Mouse (Mus musculus) mouse trophoblast stem cell (cell line): Measurements from ENCODE around the gene Crot.

ENCODE experiments used
- in situ Hi-C, 2 experiments: fragments of 300-500 bp; cut with MseI, MboI; formaldehyde crosslinking; loops; 2 replicates in 1 of 2; 3 replicates in 1 of 2; pipeline ENCODE4 v1.15.1; 2025

Crot gene

DNA sequence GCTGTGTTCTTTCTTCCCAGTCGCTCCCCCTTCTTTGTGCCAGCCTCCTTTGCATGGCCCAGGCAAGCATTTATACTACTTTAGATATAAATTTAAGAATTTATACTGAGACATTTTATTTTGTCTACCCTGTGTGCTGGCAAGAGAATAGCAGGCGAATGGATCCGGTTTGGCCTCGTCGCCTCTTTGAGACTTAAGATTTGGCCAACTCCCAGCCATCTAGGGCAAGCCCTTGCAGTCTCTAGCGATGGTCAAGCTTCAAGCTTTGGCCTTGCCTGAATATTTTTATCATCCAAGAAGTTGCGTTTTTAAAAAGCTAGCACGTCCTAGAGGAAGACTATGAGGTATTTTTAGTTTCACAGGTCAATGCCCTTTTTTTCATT is 380 bp upstream of the Crot start:
- in situ Hi-C loops = no loop called here

DNA sequence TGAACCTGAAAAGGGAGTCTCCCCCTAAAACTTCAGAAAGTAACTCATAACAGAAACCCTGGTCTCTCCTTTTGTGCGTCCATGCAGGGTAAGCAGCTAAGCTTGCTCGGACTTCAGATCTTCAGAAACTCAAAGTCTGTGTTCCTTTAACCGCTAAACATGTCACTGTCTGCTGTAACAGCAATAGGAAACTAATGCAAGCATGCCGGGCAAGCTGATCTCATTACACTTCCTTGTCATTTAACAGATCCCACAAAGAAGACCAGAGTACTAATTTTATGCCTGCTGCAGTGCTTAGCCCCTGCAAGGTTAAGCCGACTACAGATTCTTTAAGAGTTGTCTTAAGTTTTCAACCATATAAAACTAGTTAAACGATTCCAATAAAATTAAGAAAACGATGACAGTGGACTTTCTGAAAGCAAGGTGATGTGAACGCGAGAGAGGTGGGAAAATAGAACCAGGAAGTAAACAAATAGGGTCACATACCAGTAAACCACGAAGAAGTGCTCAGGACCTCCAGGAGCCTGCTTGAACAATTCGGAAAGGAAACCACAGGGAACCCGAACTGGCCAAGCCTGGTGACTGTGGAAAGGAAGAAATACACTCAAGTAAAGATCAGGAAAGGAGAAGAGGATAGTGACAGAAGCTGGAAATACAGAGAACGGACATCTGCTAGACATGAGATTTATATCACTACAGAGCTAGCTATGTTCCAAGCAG is 998 bp downstream of the Crot start:
- in situ Hi-C loops = no loop called here

DNA sequence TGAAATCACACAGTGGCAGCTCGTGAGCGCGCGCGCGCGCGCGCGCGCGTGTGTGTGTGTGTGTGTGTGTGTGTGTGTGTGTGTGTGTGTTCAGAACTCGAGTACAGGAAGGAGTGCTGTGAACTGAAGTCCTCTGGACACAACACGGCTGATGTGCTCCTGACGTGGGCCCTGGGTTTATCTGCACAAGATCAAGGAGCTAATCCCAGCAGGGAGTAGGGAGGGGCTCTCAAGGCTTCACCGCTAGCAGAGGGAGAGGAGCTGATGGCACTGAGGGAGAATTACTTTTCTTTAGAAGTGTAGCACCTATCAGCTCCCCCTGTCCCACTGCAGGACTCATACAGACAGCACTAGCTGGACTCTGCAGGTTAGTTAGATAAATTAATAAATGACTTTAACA is 5.5 kb downstream of the Crot start:
- in situ Hi-C loops = no loop called here

DNA sequence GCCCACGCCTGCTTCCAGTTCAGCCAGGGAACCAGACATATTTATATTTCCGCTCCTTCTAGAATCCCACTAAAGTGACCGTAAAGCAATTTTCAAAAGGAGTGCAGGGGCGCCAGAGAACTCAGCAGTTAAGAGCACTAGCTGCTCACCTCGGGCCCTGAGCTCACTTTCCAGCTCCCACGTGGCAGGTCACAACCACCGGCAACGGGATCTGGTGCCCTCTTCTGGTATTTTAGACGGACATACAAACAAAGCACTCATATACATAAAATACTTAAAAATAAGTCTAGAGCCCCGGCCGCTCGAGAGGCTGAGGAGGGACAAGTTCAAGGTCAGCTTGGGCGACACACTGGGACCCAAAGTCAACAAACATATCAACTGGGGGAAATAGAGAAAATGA is 6.6 kb downstream of the Crot start:
- in situ Hi-C loops = no loop called here

DNA sequence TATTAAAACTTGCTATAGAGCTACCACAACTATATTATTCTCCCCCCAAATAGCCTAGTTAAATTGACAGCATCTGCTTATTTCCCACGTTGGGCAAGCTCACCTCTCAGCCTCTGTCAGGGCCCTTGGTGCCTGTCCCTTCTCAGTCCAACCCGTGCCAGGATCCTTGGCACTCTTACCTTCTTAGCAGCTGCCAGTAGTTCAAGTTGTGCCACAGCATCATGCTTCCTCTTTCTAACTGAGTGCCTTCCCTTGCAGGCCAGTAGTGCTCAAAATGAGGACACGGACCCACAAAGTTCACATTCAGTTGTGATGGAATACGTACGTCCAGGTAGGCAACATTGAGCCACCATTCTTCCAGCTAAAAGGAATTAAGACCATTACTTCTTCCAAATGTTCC is 9.2 kb downstream of the Crot start:
- in situ Hi-C loops = no loop called here

DNA sequence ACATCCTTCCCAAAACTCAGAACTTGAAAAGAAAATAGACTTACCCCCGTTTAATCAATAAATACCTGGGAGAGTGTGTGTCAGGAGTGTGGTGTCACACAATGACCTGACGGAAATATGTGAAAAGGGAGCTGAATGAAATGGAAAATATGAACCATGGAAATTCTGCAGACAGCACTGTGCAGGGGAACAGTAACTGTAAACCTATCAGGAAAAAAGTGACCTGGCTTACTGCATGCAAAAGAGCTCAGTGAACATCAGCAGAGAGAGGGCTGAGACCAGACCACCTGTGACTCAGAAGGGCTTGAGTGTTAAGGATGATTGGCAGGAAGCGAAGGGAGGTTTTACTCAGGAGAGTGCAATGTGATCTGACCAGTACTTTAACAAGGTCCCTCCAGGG is 11.7 kb downstream of the Crot start:
- in situ Hi-C loops = no loop called here

DNA sequence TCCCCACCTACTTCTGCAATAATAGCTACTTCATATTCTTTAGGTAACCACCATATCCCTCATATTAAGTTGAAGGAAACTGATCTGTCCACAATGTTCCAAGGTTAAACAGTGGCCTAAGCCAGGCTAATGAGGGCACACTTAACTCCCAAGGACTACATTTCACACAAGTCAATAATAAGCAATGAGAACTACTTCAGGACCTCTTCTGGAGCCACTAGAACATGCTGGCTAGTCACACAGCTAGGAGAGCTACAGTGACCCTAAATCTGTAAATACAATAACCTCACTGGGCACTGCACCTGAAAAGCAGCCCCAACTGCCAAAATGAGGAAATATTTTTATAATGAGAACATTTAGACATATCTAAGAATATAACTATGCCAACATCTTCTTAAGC is 22.4 kb downstream of the Crot start:
- in situ Hi-C loops = no loop called here

DNA sequence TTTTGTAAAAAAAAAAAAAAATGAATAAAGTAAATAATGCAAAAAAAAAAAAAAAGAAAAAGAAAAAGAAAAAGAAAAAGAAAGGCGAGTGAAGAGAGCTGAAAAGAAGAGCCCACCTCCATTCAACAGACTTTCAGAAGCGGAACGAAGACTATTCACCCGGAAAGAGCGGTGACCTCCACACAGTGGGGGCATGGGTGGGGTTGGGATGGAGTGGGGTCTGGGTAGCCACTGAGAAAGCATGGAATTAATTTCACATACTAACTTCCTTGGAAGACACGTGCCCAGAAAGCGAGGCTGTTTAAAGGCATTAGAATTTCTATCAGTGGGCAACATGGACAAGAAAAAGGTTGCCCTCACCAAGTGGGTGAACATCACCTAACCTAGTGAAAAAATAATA is 24.8 kb downstream of the Crot start:
- in situ Hi-C loops = no loop called here

DNA sequence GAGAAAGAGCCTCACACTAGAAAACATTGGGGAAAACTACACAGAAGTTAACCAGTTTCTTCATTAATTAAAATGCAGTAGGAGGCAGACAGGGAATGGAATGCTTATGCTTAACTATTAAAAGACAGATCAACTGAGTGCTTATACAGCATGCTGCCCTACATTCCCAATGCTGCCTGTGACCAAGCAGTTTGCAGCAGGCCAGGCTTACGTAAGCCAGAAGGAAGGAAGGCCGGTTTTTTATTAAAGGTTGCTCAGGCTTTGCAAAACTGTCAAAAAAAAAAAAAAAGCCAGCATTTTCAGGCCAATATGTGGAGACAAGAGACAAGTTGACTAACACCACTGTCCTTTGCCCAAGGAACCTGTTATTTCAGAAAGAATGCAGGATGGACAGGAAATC is 26.4 kb downstream of the Crot start:
- in situ Hi-C loops = no loop called here

DNA sequence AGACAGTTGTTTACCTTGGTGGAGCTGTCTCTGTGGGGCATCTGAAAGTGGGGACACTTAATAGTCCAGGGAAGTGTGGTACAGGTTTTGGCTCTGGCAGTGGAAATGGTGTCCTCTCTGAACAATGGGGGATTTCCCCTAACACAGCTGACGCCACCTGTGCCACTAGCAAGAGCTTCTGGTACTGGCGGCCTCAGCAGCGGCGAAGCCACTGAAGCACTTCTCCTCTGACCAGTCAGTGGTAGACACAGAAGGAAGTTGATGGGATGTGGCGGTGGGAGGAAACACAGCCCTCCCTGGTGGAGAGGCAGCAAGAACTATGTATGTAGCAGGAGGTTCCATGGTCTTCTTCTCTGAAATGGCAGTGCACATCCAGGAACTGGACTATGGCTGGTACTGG is 32.6 kb downstream of the Crot start:
- in situ Hi-C loops = no loop called here

DNA sequence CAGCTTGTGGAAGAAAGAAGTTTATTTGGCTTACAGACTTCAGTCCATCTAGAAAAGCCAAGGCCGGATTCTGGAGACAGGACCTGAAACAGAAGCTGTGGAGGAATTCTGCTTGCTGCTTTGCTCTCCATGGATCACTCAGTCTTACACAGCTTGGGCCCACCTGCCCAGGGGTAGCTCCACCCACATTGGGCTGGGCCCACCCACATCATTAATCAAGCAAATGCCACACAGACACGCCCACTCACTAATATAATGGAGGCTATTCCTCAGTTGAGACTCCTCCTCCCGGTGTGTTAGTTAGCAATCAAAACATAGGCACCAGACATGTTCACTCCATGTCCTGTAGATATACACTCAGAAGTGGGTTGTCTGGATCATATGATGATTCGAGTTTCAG is 36.6 kb downstream of the Crot start:
- in situ Hi-C loops = no loop called here

DNA sequence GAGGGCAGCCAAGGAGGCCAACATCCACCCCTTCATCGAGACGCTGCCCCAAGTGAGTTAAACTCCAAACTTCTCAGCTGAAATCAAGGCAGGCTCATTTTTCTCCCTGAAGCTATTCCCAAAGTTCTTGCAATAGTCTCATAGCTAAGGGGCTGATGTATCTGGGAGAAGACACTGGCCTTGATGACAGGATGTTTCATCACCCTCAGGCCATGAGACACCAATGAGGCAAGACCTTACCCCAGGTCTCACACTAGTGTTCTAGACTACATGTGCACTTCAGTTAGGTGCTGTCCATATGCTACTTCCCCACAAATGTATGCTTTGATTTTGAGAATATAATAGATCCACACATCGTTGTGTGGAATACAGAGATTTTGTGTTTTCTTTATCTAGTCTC is 41.6 kb downstream of the Crot start:
- in situ Hi-C loops = no loop called here

DNA sequence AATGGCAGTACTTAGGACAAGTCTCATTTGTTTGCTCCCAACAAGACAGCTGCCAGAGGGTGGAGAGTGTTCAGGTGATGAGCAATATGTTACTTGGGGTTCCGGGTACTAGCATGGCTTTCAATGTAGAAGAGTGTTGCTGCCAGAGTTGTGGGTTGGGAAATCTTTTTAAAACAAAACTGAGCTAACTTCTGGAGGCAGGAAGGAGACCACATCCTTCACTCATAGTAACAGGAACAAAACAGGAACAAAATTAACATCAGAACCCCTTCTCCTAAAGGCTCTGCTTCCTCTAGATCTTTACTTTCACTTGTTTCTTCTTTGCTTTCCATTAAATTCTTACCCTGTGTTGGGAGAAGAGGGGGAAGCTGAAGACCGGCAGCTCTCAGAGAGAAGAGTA is 43.5 kb downstream of the Crot start:
- in situ Hi-C loops = no loop called here

DNA sequence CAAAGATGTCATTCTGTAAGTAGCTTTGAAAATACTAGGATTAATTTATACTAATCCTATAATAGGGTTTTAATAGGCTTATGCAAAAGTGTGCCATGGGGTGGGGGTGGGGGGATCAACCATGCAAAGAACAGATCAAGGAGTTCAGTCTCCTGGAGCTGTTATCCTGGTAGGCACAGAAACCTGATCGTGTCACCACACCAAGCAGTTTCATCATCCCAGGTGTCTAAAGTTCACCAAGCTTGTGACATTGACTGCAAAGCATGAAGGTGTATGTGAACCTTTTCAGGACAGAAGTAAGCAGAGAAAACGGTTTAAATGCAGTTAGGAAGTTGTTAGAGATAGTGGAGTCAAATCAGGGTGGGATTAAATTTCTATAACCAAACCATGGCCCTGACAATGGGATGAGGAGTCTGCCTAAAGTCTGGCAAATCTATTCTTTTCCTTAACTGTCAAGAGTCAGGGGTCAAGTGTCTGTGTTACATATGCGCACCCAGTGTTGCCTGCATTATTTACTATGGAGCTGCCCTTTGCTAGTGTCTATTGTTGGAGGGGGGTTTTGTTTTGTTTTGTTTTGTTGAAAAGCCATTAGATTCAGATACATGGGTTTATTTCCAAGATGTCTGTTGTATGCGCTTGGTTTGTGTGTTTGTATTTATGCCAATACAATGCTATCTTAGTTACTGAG is 49.6 kb downstream of the Crot start:
- in situ Hi-C loops = loop anchor here in 1 of 2 experiments (10.0 kb wide), 1 partner anchor 97 kb away; no protein-coding TSS in a partner anchor

DNA sequence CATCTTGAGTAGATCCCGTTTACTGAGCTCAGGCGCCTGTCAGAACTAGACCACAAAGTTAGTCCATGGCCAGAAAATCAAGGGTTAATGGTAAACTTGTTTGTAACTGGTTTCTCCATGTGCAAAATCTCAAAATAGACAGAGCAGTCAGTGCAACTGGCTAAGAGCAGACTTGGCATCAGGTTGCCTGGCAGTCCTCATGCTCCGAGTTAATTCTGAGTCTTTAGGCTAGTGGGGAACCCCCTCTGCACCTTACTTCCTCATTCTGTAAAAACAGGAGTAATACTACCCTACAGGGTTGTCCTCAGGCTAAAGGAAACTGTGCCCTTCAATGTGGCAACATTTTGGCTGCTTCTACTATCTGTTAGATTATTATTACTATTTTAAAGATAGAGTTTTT is 53.3 kb downstream of the Crot start:
- in situ Hi-C loops = loop anchor here in 1 of 2 experiments (10.0 kb wide), 1 partner anchor 101 kb away; no protein-coding TSS in a partner anchor

DNA sequence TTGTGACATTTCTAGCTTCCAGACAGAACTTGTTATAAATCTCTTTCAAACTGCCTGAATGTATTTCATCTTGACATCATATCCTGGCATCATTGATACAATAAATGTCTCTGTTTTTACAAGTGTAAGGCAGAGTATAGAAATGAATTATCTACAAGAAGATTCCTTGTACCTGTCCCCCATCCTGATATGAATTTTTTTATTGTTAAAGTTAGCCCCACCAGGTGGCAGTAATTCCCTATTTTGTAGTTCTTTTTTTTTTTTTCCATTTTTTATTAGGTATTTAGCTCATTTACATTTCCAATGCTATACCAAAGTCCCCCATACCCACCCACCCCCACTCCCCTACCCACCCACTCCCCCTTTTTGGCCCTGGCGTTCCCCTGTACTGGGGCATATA is 55.9 kb downstream of the Crot start:
- in situ Hi-C loops = loop anchor here in 1 of 2 experiments (10.0 kb wide), 1 partner anchor 104 kb away; no protein-coding TSS in a partner anchor

DNA sequence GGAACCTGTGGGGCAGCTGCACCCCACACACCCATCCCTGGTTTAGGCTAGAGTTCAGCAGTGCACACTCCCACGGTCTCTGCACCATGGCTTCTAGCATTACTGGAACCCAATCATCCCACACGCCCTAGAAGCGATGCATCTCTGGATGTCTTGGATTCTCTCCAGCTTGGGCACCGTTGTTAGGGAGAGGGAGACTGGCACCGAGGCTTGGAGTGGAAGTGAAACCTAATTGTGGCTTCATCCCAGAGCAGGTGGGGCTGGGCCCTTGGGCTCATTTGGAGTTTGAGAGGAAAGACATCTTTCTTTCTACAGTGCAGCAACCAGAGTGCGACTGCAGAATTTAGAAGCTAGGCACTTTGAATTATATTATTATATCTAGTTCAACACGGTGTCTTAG is 59.2 kb downstream of the Crot start:
- in situ Hi-C loops = no loop called here

DNA sequence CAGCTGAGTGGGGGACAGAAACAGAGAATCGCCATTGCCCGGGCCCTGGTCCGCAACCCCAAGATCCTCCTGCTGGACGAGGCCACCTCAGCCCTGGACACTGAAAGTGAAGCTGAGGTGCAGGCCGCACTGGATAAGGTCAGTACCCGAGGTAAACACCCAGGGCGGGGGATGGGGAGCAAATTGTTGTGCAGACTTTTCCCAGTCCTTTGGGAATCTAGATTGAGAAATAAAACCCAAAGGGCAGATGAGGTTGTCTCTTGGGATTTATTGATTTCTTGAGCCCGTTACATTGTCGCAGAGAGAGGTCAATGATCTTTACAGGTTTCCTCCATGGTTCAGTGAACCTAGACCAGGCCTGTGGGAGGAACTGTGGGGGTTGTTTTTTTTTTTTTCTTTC is 68.7 kb downstream of the Crot start:
- in situ Hi-C loops = no loop called here

DNA sequence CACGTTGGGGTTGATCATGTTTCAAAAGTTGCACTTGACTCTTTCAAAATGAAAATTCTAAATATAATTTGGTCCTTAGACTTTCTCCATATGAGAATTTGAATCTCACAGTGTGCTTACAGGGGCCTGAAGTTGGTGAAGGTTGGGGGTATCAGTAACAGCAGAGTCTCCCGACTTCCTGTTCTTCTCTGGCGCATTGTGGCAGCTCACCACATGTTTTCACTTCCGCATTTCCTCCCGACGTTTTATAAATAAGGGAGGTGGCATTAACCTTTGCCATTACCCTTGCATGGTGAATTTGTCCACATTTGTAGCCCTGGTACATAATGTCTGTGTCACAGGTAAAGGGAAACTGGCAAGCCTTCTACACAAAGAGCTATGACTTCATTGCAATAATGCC is 80.1 kb downstream of the Crot start:
- in situ Hi-C loops = no loop called here

DNA sequence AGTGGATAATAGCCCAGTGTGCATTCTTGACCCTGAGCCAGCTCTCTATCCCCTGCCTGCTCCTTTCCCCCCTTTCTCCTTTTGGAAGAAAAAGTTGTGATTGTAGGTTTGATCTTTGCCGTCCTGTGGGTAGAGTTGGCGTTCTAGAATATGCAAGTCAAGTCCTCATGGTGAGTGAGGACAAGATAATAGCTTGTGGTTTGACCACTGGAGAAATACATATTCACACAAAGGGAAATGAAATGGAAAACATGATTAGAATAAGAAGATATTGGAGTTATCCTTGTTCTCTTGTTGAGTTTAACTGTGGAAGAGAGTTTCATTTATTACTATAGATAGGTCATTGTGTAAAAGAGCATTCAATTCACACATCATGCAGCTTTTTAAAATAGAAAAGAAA is 80.7 kb downstream of the Crot start:
- in situ Hi-C loops = no loop called here
